Mouse (Mus musculus): ENCODE data around the gene Smdt1. TPM values are rescaled to one million over a fixed set of nuclear protein-coding genes. Genes with fewer than 3 reads are reported as not detected.
"Not testable (repeated sequence)": the region's sequence is repeated elsewhere in the genome, so short reads cannot be mapped to it uniquely, and the experiment has no call there.

Smdt1 gene
- polyA plus RNA-seq, 1 experiment, result 216 TPM

DNA sequence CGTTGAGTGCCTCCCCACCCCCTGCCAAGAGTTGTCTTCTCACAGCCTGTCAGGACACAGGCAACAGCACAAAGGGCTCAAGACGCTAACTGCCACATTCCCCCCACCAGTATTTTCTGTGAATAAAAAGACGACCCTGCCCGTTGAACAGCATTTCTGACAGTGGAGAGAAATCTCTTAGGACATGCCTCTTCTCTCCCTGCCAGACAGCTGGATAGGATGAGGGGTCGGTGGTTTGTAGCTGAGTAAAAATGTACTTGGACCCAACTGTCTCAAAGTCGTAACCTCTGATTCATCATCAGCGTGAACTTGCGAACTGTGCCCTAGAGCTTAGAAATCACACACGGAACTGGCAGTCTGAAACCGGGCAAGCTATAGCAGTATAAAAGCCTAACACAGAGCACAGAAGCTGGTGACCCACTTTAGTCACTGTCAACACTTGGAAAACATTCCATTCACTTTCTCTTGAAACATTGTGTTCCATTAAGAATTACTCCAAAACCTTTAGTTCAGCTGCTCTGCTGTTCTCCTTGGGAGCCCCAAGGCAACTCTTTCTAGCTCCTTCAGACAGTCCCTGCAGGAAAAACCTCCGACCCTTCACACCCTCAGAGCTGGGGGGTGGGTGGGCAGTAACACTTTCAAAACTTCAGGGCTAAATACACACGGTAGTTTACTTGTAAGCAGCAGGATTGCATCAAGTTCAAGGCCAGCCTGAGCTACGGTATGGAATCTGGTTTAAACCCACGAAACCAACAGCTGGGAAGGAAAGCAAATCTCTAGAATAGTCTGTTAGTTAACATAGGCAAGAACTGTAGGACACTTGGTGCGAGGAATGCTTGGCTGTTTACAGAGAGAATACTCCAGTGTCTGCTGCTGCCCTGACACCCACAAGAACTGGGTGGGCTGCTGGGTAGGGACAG, 39.8 kb downstream of the Smdt1 start:
- Histone ChIP-seq H3K4me1 (ENCODE audit: control insufficient read depth, insufficient read depth, low read length) (no peaks in the 10 kb centered on the region; the same call in 1 of the 2 replicates), H3K27ac (ENCODE audit: control insufficient read depth, insufficient read depth, low read depth, low read length, poor library complexity) (no peak overlapping the region), H3K4me3 (replicated peaks; ENCODE audit: control insufficient read depth, low read depth, low read length) (no peak overlapping the region)
- 70% methylated on average over 15 of the region's 15 CpGs for WGBS
- no peak for TF ChIP-seq CTCF (IDR thresholded peaks at IDR 0.05; ENCODE audit: control insufficient read depth, insufficient read depth, low read length)
- TF ChIP-seq POLR2A (IDR thresholded peaks at IDR 0.05; ENCODE audit: borderline replicate concordance, control insufficient read depth, low read depth, low read length), result no peak

DNA sequence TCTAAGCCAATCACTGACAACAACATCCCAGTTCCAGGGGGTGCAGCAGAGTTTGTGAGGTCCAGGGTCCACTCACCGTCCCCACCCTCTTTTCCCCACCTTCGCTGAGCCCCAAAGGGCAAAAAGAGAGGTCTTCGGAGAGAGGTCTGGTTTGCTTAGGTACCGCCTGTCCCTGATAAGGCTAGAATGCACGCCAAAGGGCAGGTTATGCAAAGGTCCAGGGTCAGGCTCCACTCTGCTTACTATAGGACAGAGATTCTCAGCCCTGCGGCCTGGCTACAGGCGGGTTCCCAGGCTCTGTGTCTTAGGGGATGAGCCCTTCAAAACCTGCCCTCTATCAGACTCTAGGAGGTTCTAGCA, 40.7 kb downstream of the Smdt1 start:
- H3K27ac ChIP-seq (ENCODE audit: control insufficient read depth, insufficient read depth, low read depth, low read length, poor library complexity), result peak overlapping the region; percentile 72; the same call in 1 of the 2 replicates
- H3K4me3 ChIP-seq (replicated peaks; ENCODE audit: control insufficient read depth, low read depth, low read length), result no peak overlapping the region
- H3K4me1 ChIP-seq (ENCODE audit: control insufficient read depth, insufficient read depth, low read length), result no peaks in the 10 kb centered on the region; the same call in 1 of the 2 replicates
- TF ChIP-seq POLR2A (IDR thresholded peaks at IDR 0.05; ENCODE audit: borderline replicate concordance, control insufficient read depth, low read depth, low read length) (no peak), CTCF (IDR thresholded peaks at IDR 0.05; ENCODE audit: control insufficient read depth, insufficient read depth, low read length) (no peak)
- 36% methylated on average over 7 of the region's 7 CpGs for WGBS

DNA sequence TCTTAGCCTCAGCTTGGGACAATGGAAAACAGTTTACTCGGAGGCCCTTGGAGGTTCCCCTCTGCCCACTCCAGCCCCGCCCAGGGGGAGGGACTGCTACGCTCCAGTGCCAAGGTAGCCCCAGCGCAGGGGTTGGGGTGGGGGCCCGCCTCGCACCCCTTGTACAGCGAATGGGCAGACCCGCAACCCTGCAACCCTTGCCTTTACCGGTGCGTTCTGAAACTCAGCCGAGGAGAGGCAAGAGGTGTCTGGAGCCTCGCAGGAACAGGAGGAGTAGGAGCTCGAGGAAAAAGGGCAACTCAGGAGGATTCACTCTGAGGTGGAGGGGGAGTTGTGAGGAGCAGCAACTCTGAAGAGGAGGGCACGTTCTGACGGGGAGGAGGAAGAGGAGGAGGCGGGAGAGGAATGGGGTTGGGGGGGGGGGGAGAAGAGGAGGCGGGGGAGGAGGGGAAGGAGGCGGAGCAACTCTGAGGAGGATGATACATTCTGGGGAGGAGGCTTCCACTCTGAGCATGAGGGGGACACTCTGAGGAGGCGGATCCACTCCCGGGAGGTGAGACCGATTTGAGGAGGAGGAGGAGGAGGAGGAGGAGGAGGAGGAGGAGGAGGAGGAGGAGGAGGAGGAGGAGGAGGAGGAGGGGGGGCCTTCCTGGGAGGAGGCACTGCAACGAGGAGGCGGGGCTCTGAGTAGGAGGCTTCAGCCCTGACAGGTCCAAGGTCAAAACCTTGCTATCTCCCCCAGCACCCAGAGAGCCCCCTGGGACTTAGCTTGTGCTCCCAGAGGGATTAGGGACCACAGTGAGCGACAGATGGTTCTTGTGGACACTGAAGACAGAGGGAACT, 41.3 kb downstream of the Smdt1 start, which contains the start of gene Cyp2d22:
TSS of gene Cyp2d22 (minus strand) at position 390 of the 843 bp plus-strand sequence.
- no peak for TF ChIP-seq POLR2A (IDR thresholded peaks at IDR 0.05; ENCODE audit: borderline replicate concordance, control insufficient read depth, low read depth, low read length)
- no peak for TF ChIP-seq CTCF (IDR thresholded peaks at IDR 0.05; ENCODE audit: control insufficient read depth, insufficient read depth, low read length)
- Histone ChIP-seq H3K4me3 (replicated peaks; ENCODE audit: control insufficient read depth, low read depth, low read length) (peak within 1 kb of the TSS; percentile 67), H3K4me1 (ENCODE audit: control insufficient read depth, insufficient read depth, low read length) (no peaks in the 10 kb centered on the region; the same call in 1 of the 2 replicates), H3K27ac (ENCODE audit: control insufficient read depth, insufficient read depth, low read depth, low read length, poor library complexity) (peak within 1 kb of the TSS; percentile 72; the same call in 1 of the 2 replicates)
- 5% methylated on average over 18 of the region's 24 CpGs for WGBS

DNA sequence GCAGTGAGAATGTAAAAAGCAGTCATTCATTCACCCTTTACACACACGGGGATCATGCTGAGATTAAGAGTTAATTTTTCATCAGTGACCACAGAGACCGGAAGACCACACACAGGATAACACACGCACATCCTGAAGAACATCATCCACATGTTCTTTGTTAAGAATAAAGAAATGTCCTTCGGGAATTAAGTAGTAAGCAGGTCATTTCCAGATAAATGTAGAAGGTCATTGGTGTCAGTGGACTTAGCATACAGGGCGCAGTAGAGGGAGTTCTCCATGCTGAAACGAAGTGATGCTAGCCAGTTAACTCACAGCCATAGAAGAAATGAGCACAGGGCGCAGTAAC, 41.9 kb downstream of the Smdt1 start:
- H3K4me1 ChIP-seq (ENCODE audit: control insufficient read depth, insufficient read depth, low read length), result no peaks in the 10 kb centered on the region; the same call in 1 of the 2 replicates
- no peak overlapping the region for H3K4me3 ChIP-seq (replicated peaks; ENCODE audit: control insufficient read depth, low read depth, low read length)
- TF ChIP-seq POLR2A (IDR thresholded peaks at IDR 0.05; ENCODE audit: borderline replicate concordance, control insufficient read depth, low read depth, low read length) (no peak), CTCF (IDR thresholded peaks at IDR 0.05; ENCODE audit: control insufficient read depth, insufficient read depth, low read length) (no peak)
- 49% methylated on average over 7 of the region's 7 CpGs for WGBS
- H3K27ac ChIP-seq (ENCODE audit: control insufficient read depth, insufficient read depth, low read depth, low read length, poor library complexity), result no peak overlapping the region; the same call in 1 of the 2 replicates

DNA sequence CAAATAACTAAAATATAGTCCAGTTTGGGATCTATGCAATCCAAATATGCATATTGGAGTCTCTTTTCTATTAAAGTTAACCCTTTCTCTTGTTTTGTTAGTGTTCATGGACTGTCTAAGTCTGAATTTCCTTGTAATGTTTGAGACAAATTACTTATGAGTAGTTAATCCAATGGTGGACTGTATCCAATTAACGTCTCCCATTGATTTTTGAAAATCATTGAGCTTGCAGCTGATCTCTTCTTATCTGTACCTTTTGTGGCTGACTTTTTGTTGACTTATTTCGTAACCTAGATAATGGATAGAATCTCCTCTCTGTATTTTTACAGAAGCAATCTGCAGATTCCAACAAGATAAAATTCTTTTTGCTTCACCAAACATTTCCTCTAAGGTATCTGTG, 43.7 kb downstream of the Smdt1 start:
- WGBS, result 79% methylated on average over 2 of the region's 2 CpGs
- TF ChIP-seq CTCF (IDR thresholded peaks at IDR 0.05; ENCODE audit: control insufficient read depth, insufficient read depth, low read length), result no peak
- TF ChIP-seq POLR2A (IDR thresholded peaks at IDR 0.05; ENCODE audit: borderline replicate concordance, control insufficient read depth, low read depth, low read length), result no peak
- no peak overlapping the region for H3K4me3 ChIP-seq (replicated peaks; ENCODE audit: control insufficient read depth, low read depth, low read length)

DNA sequence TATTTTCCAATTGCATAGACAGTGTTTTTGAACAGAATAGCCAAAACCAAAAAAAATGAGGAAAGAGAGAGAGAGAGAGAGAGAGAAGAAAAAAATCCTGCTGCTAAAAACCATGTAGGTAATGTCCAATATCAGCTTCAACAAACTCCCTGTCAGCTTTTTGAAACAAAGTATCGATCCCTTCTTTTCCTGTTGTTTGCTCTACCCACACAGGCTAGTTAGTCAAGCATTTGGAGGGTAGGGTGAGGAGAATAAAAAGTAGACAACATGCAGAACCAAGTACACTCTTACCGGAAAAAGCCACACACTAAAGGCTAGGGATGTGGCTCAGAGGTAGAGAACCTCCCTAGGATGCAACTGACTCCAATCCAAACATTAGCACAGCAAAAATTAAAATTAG, 47.0 kb downstream of the Smdt1 start:
- no peaks in the 10 kb centered on the region; the same call in 1 of the 2 replicates for H3K4me1 ChIP-seq (ENCODE audit: control insufficient read depth, insufficient read depth, low read length)
- TF ChIP-seq POLR2A (IDR thresholded peaks at IDR 0.05; ENCODE audit: borderline replicate concordance, control insufficient read depth, low read depth, low read length) (no peak), CTCF (IDR thresholded peaks at IDR 0.05; ENCODE audit: control insufficient read depth, insufficient read depth, low read length) (no peak)
- H3K4me3 ChIP-seq (replicated peaks; ENCODE audit: control insufficient read depth, low read depth, low read length), result no peak overlapping the region
- no peak overlapping the region for H3K27ac ChIP-seq (ENCODE audit: control insufficient read depth, insufficient read depth, low read depth, low read length, poor library complexity)
- WGBS, result 76% methylated on average over 2 of the region's 2 CpGs

More for the DNA sequence above, 43.7 kb downstream of the Smdt1 start:
- H3K4me1 ChIP-seq (ENCODE audit: control insufficient read depth, insufficient read depth, low read length), result no peaks in the 10 kb centered on the region; the same call in 1 of the 2 replicates
- no peak overlapping the region for H3K27ac ChIP-seq (ENCODE audit: control insufficient read depth, insufficient read depth, low read depth, low read length, poor library complexity)

DNA sequence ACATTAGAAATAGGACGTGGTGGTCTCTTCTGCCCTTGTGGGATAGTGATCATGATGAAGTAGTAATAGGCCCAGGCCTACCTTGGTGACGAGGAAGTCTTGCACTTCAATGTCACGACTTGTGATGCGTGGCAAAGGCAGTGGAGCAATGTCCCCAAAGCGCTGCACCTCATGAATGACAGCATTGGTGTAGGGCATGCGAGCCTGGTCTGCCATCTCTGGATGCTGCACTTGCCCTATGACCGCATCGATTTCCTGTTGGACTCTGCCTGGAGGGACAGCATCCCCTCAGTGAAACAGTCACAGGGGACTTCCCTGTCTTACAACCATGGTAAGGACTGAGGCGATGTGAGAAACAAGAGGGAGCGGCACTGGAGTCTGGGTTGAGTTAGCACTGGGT, 51.2 kb downstream of the Smdt1 start:
- 81% methylated on average over 10 of the region's 10 CpGs for WGBS
- H3K4me3 ChIP-seq (replicated peaks; ENCODE audit: control insufficient read depth, low read depth, low read length); H3K4me1 ChIP-seq (ENCODE audit: control insufficient read depth, insufficient read depth, low read length); H3K27ac ChIP-seq (ENCODE audit: control insufficient read depth, insufficient read depth, low read depth, low read length, poor library complexity): not testable (repeated sequence)

DNA sequence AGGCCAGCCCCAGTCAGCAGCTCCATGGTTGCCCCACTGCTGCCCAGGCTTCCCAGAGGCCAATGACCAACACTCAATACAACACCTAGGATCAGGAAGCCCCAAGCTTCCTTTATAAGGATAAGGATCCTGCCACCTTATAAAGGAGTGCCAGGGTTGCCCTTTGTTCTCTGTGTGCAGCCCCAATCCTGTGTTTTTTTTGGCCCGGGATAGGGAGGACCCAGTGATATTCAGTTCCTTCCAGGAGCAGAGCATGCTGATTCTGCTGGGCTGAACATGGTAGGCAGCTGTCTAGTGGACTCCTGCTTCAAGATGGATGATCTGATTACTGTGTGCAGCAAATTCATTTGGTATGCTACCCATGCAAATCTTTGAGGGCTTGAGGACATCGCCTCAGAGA, 55.2 kb downstream of the Smdt1 start, which contains the start of gene Cyp2d11:
TSS of gene Cyp2d11 (minus strand) at position 101 of the 400 bp plus-strand sequence.
- not testable (repeated sequence) for H3K27ac ChIP-seq (ENCODE audit: control insufficient read depth, insufficient read depth, low read depth, low read length, poor library complexity); H3K4me1 ChIP-seq (ENCODE audit: control insufficient read depth, insufficient read depth, low read length); H3K4me3 ChIP-seq (replicated peaks; ENCODE audit: control insufficient read depth, low read depth, low read length)
- 82% methylated on average over 2 of the region's 2 CpGs for WGBS

DNA sequence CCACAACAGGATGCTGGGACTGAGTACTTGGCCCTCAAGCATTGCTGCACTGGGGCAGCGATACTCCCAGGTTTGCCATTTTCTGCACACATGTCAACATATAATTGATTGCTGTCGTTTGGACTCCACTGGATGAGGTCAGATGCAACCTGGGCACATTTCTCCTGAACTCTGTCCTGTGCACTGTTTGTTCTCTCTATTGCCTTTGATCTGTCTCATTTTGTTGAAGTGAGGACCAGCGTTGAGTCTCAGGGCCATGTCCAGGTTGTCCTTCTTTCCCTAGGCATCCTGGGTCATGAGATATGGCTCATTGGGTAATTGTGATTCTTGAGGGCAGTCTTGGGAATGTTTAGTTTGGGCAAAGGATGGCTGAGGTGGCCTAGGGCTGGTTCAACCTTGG, 57.2 kb downstream of the Smdt1 start:
- not testable (repeated sequence) for H3K4me1 ChIP-seq (ENCODE audit: control insufficient read depth, insufficient read depth, low read length); H3K27ac ChIP-seq (ENCODE audit: control insufficient read depth, insufficient read depth, low read depth, low read length, poor library complexity); H3K4me3 ChIP-seq (replicated peaks; ENCODE audit: control insufficient read depth, low read depth, low read length)
- WGBS, result 84% methylated on average over 3 of the region's 3 CpGs
